In genomic region chr8:117115676-117116446, GRCm38 (mm10) we compare ENCODE assay signal across 7 mouse cellular contexts. TPM values are rescaled to one million over a fixed set of nuclear protein-coding genes. Genes with fewer than 3 reads are reported as not detected.
DNase-seq lines count a peak whose midpoint lies in the region; ATAC-seq and TF ChIP-seq lines count a peak whose summit lies in the region.

No protein-coding gene starts in this region.

- H3K4me3 ChIP-seq in lung, postnatal 0 days (ENCODE audit: low read depth, low read length), result no peak overlapping the region
- no peak overlapping the region for H3K4me3 ChIP-seq in stomach, postnatal 0 days (ENCODE audit: low read depth, low read length)

- 12% methylated on average over 13 of the region's 13 CpGs for WGBS in lung, postnatal 0 days
- 7% methylated on average over 13 of the region's 13 CpGs for WGBS in stomach, postnatal 0 days

- peak overlapping the region; percentile 0; the same call in 1 of the 2 replicates for H3K4me2 ChIP-seq in lung, postnatal 0 days (replicated peaks; ENCODE audit: low read depth, low read length)
- no peak overlapping the region for H3K4me2 ChIP-seq in stomach, postnatal 0 days (replicated peaks; ENCODE audit: low read depth)

- H3K9me3 ChIP-seq in lung, postnatal 0 days (ENCODE audit: low read length), result no peaks in the 10 kb centered on the region
- no peaks in the 10 kb centered on the region for H3K9me3 ChIP-seq in stomach, postnatal 0 days (ENCODE audit: control insufficient read depth, low read length)

- TF ChIP-seq CTCF in lung, postnatal 0 days (IDR thresholded peaks at IDR 0.05), result peak; percentile 49
- TF ChIP-seq CTCF in stomach, postnatal 0 days (IDR thresholded peaks at IDR 0.05; ENCODE audit: low read depth), result peak; percentile 62

- H3K36me3 ChIP-seq in lung, postnatal 0 days (ENCODE audit: insufficient read depth, low read length), result no peaks in the 10 kb centered on the region
- H3K36me3 ChIP-seq in stomach, postnatal 0 days (ENCODE audit: control insufficient read depth, insufficient read depth, low read length), result no peaks in the 10 kb centered on the region

- H3K9ac ChIP-seq in lung, postnatal 0 days (replicated peaks; ENCODE audit: low read depth), result no peak overlapping the region
- no peak overlapping the region for H3K9ac ChIP-seq in stomach, postnatal 0 days (ENCODE audit: low read length)

- no peaks in the 10 kb centered on the region for H3K27me3 ChIP-seq in lung, postnatal 0 days (replicated peaks; ENCODE audit: insufficient read depth, low read length)
- no peaks in the 10 kb centered on the region for H3K27me3 ChIP-seq in stomach, postnatal 0 days (ENCODE audit: control insufficient read depth, insufficient read depth, low read length)

- peak; percentile 67 for ATAC-seq in lung, postnatal 0 days
- peak; percentile 79 for ATAC-seq in stomach, postnatal 0 days (ENCODE audit: low FRiP score, low TSS enrichment)
- no peak for ATAC-seq in granulocyte monocyte progenitor cell, adult 5-6 weeks (replicated peaks; ENCODE audit: poor library complexity, severe bottlenecking)

- no peak for TF ChIP-seq EP300 in lung, postnatal 0 days (IDR thresholded peaks at IDR 0.05)
- no peak for TF ChIP-seq EP300 in stomach, postnatal 0 days (optimal IDR thresholded peaks at IDR 0.05)

- peak; percentile 15 for DNase-seq in ZHBTc4 (ENCODE audit: low read depth, low spot score)
- peak; percentile 46 for DNase-seq in cerebellum, adult 11-12 months
- peak; percentile 13 for DNase-seq in heart, adult 8-10 months (ENCODE audit: low spot score)
- peak; percentile 17 for DNase-seq in kidney, adult 9 months
- peak; percentile 58 for DNase-seq in lung, postnatal 0 days (ENCODE audit: low spot score)
- peak; percentile 94 for DNase-seq in stomach, postnatal 0 days (ENCODE audit: low spot score)

- H3K27ac ChIP-seq in lung, postnatal 0 days (ENCODE audit: low read length), result peak overlapping the region; percentile 75
- H3K27ac ChIP-seq in stomach, postnatal 0 days (replicated peaks), result peak overlapping the region; percentile 87

- 0 out of 2 replicates have a peak, but pooled peaks cover 6% of the 10 kb centered on the region for H3K4me1 ChIP-seq in lung, postnatal 0 days (ENCODE audit: insufficient read depth, low read depth, low read length)
- H3K4me1 ChIP-seq in stomach, postnatal 0 days (replicated peaks; ENCODE audit: control insufficient read depth, insufficient read depth), result no peaks in the 10 kb centered on the region

RNA-seq across cellular contexts. Expression of gene Bco1, which starts 20.2 kb away (rescaled TPM):
- total RNA-seq in heart, adult 8-10 months (2022), result not detected
- 0.10 TPM in 1 of 2 replicates, not detected in the other for polyA plus RNA-seq in lung, postnatal 0 days (2015; fragmentation: Nextera tagmentation; extraction: Ambion mirVana)
- 0.49 and 0.53 TPM in 2 replicates for polyA plus RNA-seq in stomach, postnatal 0 days (2015; fragmentation: Nextera tagmentation; extraction: Ambion mirVana)
- total RNA-seq in granulocyte monocyte progenitor cell, adult 5-6 weeks (2014; fragmentation: Nextera tagmentation), result 0.47 and 0.49 TPM in 2 replicates
- 1.1 and 2.3 TPM in 2 replicates for total RNA-seq in granulocyte monocyte progenitor cell, adult 5-6 weeks (2017)

RNA-seq across cellular contexts. Expression of gene Pkd1l2, which starts 33.6 kb away (rescaled TPM):
- total RNA-seq in heart, adult 8-10 months (2022), result under 1 TPM in 2 of 4 experiments, not detected in 2; 0.03 to 0.17 TPM
- 0.06 TPM in 1 of 2 replicates, not detected in the other for polyA plus RNA-seq in lung, postnatal 0 days (2015; fragmentation: Nextera tagmentation; extraction: Ambion mirVana)
- polyA plus RNA-seq in stomach, postnatal 0 days (2015; fragmentation: Nextera tagmentation; extraction: Ambion mirVana), result 0.08 TPM in 1 of 2 replicates, not detected in the other
- not detected in 2 replicates for total RNA-seq in granulocyte monocyte progenitor cell, adult 5-6 weeks (2014; fragmentation: Nextera tagmentation)
- not detected in 2 replicates for total RNA-seq in granulocyte monocyte progenitor cell, adult 5-6 weeks (2017)

RNA-seq across cellular contexts. Expression of gene Gan, which starts 42.1 kb away (rescaled TPM):
- total RNA-seq in heart, adult 8-10 months (2022), result 1 to 10 TPM; 4.3 to 5.2 (median 4.8) TPM
- 3.3 and 4.2 TPM in 2 replicates for polyA plus RNA-seq in lung, postnatal 0 days (2015; fragmentation: Nextera tagmentation; extraction: Ambion mirVana)
- polyA plus RNA-seq in stomach, postnatal 0 days (2015; fragmentation: Nextera tagmentation; extraction: Ambion mirVana), result 1.5 and 2.4 TPM in 2 replicates
- total RNA-seq in granulocyte monocyte progenitor cell, adult 5-6 weeks (2014; fragmentation: Nextera tagmentation), result 5.9 and 7.6 TPM in 2 replicates
- 3.4 and 6.4 TPM in 2 replicates for total RNA-seq in granulocyte monocyte progenitor cell, adult 5-6 weeks (2017)

Comparison
In these comparisons a context has a peak if more than half of its experiments do, and no peak if none do; other contexts are left out.
1. DNase-seq: peak in every context shown above with its lines; median percentile 94 in stomach, postnatal 0 days; 58 in lung, postnatal 0 days; 46 in cerebellum, adult 11-12 months; 17 in kidney, adult 9 months; 15 in ZHBTc4; 13 in heart, adult 8-10 months.